Mouse (Mus musculus) limb, embryonic 13.5 days (tissue): ENCODE measurements at regions not wholly inside any gene's neighbourhood (a gene's known extent, or its start where the extent isn't known, plus 50 kb on each side); places are given as distances from the start of the nearest gene placed in this dataset.

Experiments used
- ATAC-seq: fragments of 200-750 bp; cut with Nextera tagmentation; 2 replicates; pipeline ENCODE4 v1.8.0; 2017; ENCODE audit warnings: low read depth, moderate number of reproducible peaks, moderate TSS enrichment; ENCODE audit not compliant: low FRiP score
- H3K27ac ChIP-seq: fragments of 300-500 bp; sonication (generic); 2 replicates; pipeline ENCODE4 v1.5.1; 2015; ENCODE audit warnings: inconsistent platforms, mild to moderate bottlenecking, moderate library complexity
- H3K27me3 ChIP-seq: fragments of 300-500 bp; sonication (generic); 2 replicates; pipeline ENCODE4 v1.6.1; 2015; ENCODE audit warnings: mild to moderate bottlenecking, inconsistent platforms
- H3K36me3 ChIP-seq: fragments of 300-500 bp; sonication (generic); 2 replicates; pipeline ENCODE4 v1.6.1; 2015; ENCODE audit warnings: inconsistent platforms, mild to moderate bottlenecking, moderate library complexity
- H3K4me1 ChIP-seq: fragments of 300-500 bp; sonication (generic); 2 replicates; pipeline ENCODE4 v1.6.1; 2015; ENCODE audit warnings: inconsistent platforms
- H3K4me2 ChIP-seq: fragments of 300-500 bp; sonication (generic); replicated peaks from 2 replicates; pipeline ENCODE4 v1.6.1; 2015; ENCODE audit warnings: inconsistent platforms, mild to moderate bottlenecking, moderate library complexity
- H3K4me3 ChIP-seq: fragments of 300-500 bp; sonication (generic); 2 replicates; pipeline ENCODE4 v1.5.1; 2015; ENCODE audit warnings: moderate library complexity, mild to moderate bottlenecking, inconsistent platforms
- H3K9ac ChIP-seq: fragments of 300-500 bp; sonication (generic); 2 replicates; pipeline ENCODE4 v1.6.1; 2015; ENCODE audit warnings: mild to moderate bottlenecking, inconsistent platforms
- H3K9me3 ChIP-seq: fragments of 300-500 bp; sonication (generic); 2 replicates; pipeline ENCODE4 v1.6.1; 2016; ENCODE audit warnings: inconsistent platforms
- WGBS: fragments of 180-500 bp; shearing (Covaris S2); methylation state at CpG from one replicate; pipeline ENCODE4 v1.1.7; 2015; 5-methylcytosine and 5-hydroxymethylcytosine counted together

- no peaks in the 10 kb centered on the region for H3K4me1 ChIP-seq
- no peak overlapping the region for H3K4me2 ChIP-seq
- ATAC-seq: no peak
- no peaks in the 10 kb centered on the region for H3K9me3 ChIP-seq
- H3K9ac ChIP-seq: no peak overlapping the region
- no peak overlapping the region for H3K27ac ChIP-seq
- no peaks in the 10 kb centered on the region for H3K36me3 ChIP-seq
- H3K27me3 ChIP-seq: no peaks in the 10 kb centered on the region
- no peak overlapping the region for H3K4me3 ChIP-seq
- WGBS: 91% methylated on average over 2 of the region's 2 CpGs
These were observed 477.1 kb upstream of the Nbea start for GRCm38 (mm10) chr3:56660594-56660993.

- no peaks in the 10 kb centered on the region for H3K4me1 ChIP-seq
- 74% methylated on average over 3 of the region's 3 CpGs for WGBS
- H3K9me3 ChIP-seq: no peaks in the 10 kb centered on the region
- no peak overlapping the region for H3K9ac ChIP-seq
- no peaks in the 10 kb centered on the region for H3K27me3 ChIP-seq
- no peak for ATAC-seq
- H3K36me3 ChIP-seq: no peaks in the 10 kb centered on the region
- H3K4me3 ChIP-seq: no peak overlapping the region
- no peak overlapping the region for H3K4me2 ChIP-seq
- no peak overlapping the region for H3K27ac ChIP-seq
These were observed 463.8 kb upstream of the Nbea start for GRCm38 (mm10) chr3:56647313-56647712.
